Mouse (Mus musculus): Measurements from ENCODE around the gene Gm15217. TPM values are rescaled to one million over a fixed set of nuclear protein-coding genes. Genes with fewer than 3 reads are reported as not detected.

The Gm15217 gene
- polyA plus RNA-seq (2012), result not detected in 2 replicates

- no peaks in the 10 kb centered on the region for H3K4me1 ChIP-seq (ENCODE audit: control insufficient read depth)
- H3K36me3 ChIP-seq (ENCODE audit: control insufficient read depth), result no peaks in the 10 kb centered on the region
- H3K27me3 ChIP-seq (ENCODE audit: control insufficient read depth), result peaks cover 25% of the 10 kb centered on the region
- H3K4me3 ChIP-seq (replicated peaks), result no peak within 1 kb of the TSS
- H3K9me3 ChIP-seq (ENCODE audit: control insufficient read depth, low read length), result no peaks in the 10 kb centered on the region
- TF ChIP-seq GATA1 (IDR thresholded peaks at IDR 0.05; ENCODE audit: low read length) (no peak), TAL1 (IDR thresholded peaks at IDR 0.05; ENCODE audit: low read length) (no peak)
Measured at GRCm38 (mm10) chr14:46379285-46379684, at the start of gene Gm15217. Gm15217 (plus strand) TSS chr14:46379414.

GRCm38 (mm10) chr14:46333421-46334237 lies 45.6 kb upstream of the Gm15217 start:
- no peaks in the 10 kb centered on the region for H3K4me1 ChIP-seq (ENCODE audit: control insufficient read depth)
- no peaks in the 10 kb centered on the region for H3K27me3 ChIP-seq (ENCODE audit: control insufficient read depth)
- TF ChIP-seq TAL1 (IDR thresholded peaks at IDR 0.05; ENCODE audit: low read length) (no peak), GATA1 (IDR thresholded peaks at IDR 0.05; ENCODE audit: low read length) (no peak)
- H3K4me3 ChIP-seq (replicated peaks), result no peak overlapping the region
- H3K9me3 ChIP-seq (ENCODE audit: control insufficient read depth, low read length), result no peaks in the 10 kb centered on the region
- H3K36me3 ChIP-seq (ENCODE audit: control insufficient read depth), result no peaks in the 10 kb centered on the region

- no peak overlapping the region for H3K4me3 ChIP-seq (replicated peaks)
- H3K36me3 ChIP-seq (ENCODE audit: control insufficient read depth), result no peaks in the 10 kb centered on the region
- no peaks in the 10 kb centered on the region for H3K9me3 ChIP-seq (ENCODE audit: control insufficient read depth, low read length)
- no peaks in the 10 kb centered on the region for H3K27me3 ChIP-seq (ENCODE audit: control insufficient read depth)
- no peak for TF ChIP-seq GATA1 (IDR thresholded peaks at IDR 0.05; ENCODE audit: low read length)
- TF ChIP-seq TAL1 (IDR thresholded peaks at IDR 0.05; ENCODE audit: low read length), result no peak
- no peaks in the 10 kb centered on the region for H3K4me1 ChIP-seq (ENCODE audit: control insufficient read depth)
Measured at GRCm38 (mm10) chr14:46338801-46339200, 40.4 kb upstream of the Gm15217 start.

- no peaks in the 10 kb centered on the region for H3K4me1 ChIP-seq (ENCODE audit: control insufficient read depth)
- H3K36me3 ChIP-seq (ENCODE audit: control insufficient read depth), result no peaks in the 10 kb centered on the region
- TF ChIP-seq GATA1 (IDR thresholded peaks at IDR 0.05; ENCODE audit: low read length) (no peak), TAL1 (IDR thresholded peaks at IDR 0.05; ENCODE audit: low read length) (no peak)
- no peak overlapping the region for H3K4me3 ChIP-seq (replicated peaks)
- no peaks in the 10 kb centered on the region for H3K27me3 ChIP-seq (ENCODE audit: control insufficient read depth)
- H3K9me3 ChIP-seq (ENCODE audit: control insufficient read depth, low read length), result 0 out of 2 replicates have a peak, but pooled peaks cover 2% of the 10 kb centered on the region
Measured at GRCm38 (mm10) chr14:46344750-46345149, 34.5 kb upstream of the Gm15217 start.

GRCm38 (mm10) chr14:46357286-46357685 lies 21.9 kb upstream of the Gm15217 start:
- Histone ChIP-seq H3K4me3 (replicated peaks) (no peak overlapping the region), H3K27me3 (ENCODE audit: control insufficient read depth) (no peaks in the 10 kb centered on the region), H3K4me1 (ENCODE audit: control insufficient read depth) (no peaks in the 10 kb centered on the region), H3K36me3 (ENCODE audit: control insufficient read depth) (no peaks in the 10 kb centered on the region), H3K9me3 (ENCODE audit: control insufficient read depth, low read length) (no peaks in the 10 kb centered on the region)
- TF ChIP-seq TAL1 (IDR thresholded peaks at IDR 0.05; ENCODE audit: low read length) (no peak), GATA1 (IDR thresholded peaks at IDR 0.05; ENCODE audit: low read length) (no peak)

GRCm38 (mm10) chr14:46357696-46358095 lies 21.5 kb upstream of the Gm15217 start:
- H3K27me3 ChIP-seq (ENCODE audit: control insufficient read depth), result no peaks in the 10 kb centered on the region
- H3K4me1 ChIP-seq (ENCODE audit: control insufficient read depth), result no peaks in the 10 kb centered on the region
- no peaks in the 10 kb centered on the region for H3K36me3 ChIP-seq (ENCODE audit: control insufficient read depth)
- H3K4me3 ChIP-seq (replicated peaks), result no peak overlapping the region
- no peaks in the 10 kb centered on the region for H3K9me3 ChIP-seq (ENCODE audit: control insufficient read depth, low read length)
- TF ChIP-seq TAL1 (IDR thresholded peaks at IDR 0.05; ENCODE audit: low read length), result no peak
- TF ChIP-seq GATA1 (IDR thresholded peaks at IDR 0.05; ENCODE audit: low read length), result no peak

GRCm38 (mm10) chr14:46363209-46363608 lies 16.0 kb upstream of the Gm15217 start:
- no peaks in the 10 kb centered on the region for H3K9me3 ChIP-seq (ENCODE audit: control insufficient read depth, low read length)

GRCm38 (mm10) chr14:46372452-46372851 lies 6.8 kb upstream of the Gm15217 start:
- Histone ChIP-seq H3K4me3 (replicated peaks) (no peak overlapping the region), H3K27me3 (ENCODE audit: control insufficient read depth) (no peaks in the 10 kb centered on the region), H3K9me3 (ENCODE audit: control insufficient read depth, low read length) (no peaks in the 10 kb centered on the region), H3K4me1 (ENCODE audit: control insufficient read depth) (no peaks in the 10 kb centered on the region), H3K36me3 (ENCODE audit: control insufficient read depth) (no peaks in the 10 kb centered on the region)
- TF ChIP-seq GATA1 (IDR thresholded peaks at IDR 0.05; ENCODE audit: low read length), result no peak

More at GRCm38 (mm10) chr14:46363209-46363608, 16.0 kb upstream of the Gm15217 start:
- Histone ChIP-seq H3K27me3 (ENCODE audit: control insufficient read depth) (no peaks in the 10 kb centered on the region), H3K36me3 (ENCODE audit: control insufficient read depth) (no peaks in the 10 kb centered on the region), H3K4me3 (replicated peaks) (no peak overlapping the region), H3K4me1 (ENCODE audit: control insufficient read depth) (no peaks in the 10 kb centered on the region)
- no peak for TF ChIP-seq GATA1 (IDR thresholded peaks at IDR 0.05; ENCODE audit: low read length)
- no peak for TF ChIP-seq TAL1 (IDR thresholded peaks at IDR 0.05; ENCODE audit: low read length)

GRCm38 (mm10) chr14:46375796-46376195 lies 3.4 kb upstream of the Gm15217 start:
- Histone ChIP-seq H3K9me3 (ENCODE audit: control insufficient read depth, low read length) (no peaks in the 10 kb centered on the region), H3K4me1 (ENCODE audit: control insufficient read depth) (no peaks in the 10 kb centered on the region), H3K27me3 (ENCODE audit: control insufficient read depth) (peaks cover 14% of the 10 kb centered on the region), H3K4me3 (replicated peaks) (no peak overlapping the region), H3K36me3 (ENCODE audit: control insufficient read depth) (no peaks in the 10 kb centered on the region)
- TF ChIP-seq TAL1 (IDR thresholded peaks at IDR 0.05; ENCODE audit: low read length) (no peak), GATA1 (IDR thresholded peaks at IDR 0.05; ENCODE audit: low read length) (no peak)

Measured in erythroblast, embryonic 14.5 days (primary cell).